Mouse (Mus musculus) testis, adult 2 months (tissue): ENCODE measurements at regions not wholly inside any gene's neighbourhood (a gene's known extent, or its start where the extent isn't known, plus 50 kb on each side); places are given as distances from the start of the nearest gene placed in this dataset.

Source experiments
- CTCF ChIP-seq: fragments of 200-500 bp; IDR thresholded peaks from 2 replicates; pipeline ENCODE4 v1.5.1; 2012; ENCODE audit warnings: low read depth, mild to moderate bottlenecking, inconsistent platforms, low read length, moderate library complexity; ENCODE audit not compliant: control insufficient read depth, insufficient read depth, insufficient replicate concordance
- POLR2A ChIP-seq: fragments of 200-500 bp; IDR thresholded peaks from 2 replicates; pipeline ENCODE4 v1.6.1; 2012; ENCODE audit warnings: low read depth, mild to moderate bottlenecking, inconsistent platforms, low read length, moderate library complexity; ENCODE audit not compliant: control insufficient read depth

DNA sequence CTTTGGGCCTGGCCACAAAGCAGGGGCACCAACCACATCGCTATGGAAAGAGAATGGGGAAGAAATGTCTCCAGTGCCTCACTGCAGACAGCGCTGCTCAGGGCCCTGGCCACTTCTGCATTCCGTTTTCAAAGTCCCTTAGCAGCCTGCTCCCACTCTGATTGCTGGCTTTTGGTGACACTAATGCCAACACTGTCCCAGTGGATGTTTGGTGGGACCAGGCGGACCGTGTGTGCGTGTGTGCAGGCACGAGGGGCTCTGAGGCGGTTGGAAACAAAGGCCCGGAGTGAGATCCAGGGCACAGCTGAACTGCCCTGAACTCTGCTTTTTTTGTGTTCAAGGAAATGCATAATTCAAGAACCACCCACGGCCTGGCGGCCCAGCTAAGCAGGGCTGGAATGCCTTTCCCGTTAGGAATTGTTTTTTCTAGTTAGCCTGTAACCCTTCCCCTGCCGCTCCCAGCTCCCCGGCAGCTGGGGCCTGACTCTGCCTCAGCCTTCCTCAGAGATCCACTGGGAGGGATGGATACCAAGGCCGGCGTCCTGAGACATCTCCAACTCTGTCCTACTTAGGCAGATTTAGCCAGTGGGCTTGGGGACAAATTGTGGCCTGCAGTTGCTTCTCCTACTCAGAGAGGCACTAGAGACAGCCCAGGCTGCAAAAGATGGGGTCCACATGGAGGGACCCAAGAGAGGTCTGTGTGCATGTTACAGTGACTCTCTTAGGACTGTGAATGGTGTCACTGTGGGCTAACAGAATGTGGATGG is 106.7 kb upstream of the Haao start:
- TF ChIP-seq POLR2A (no peak), CTCF (no peak)
